Mouse (Mus musculus): ENCODE measurements around the gene Rabgap1l.

The Rabgap1l gene
- long read RNA-seq, experiment 1, partial matches to known transcripts: 1 of 9 reads
- long read RNA-seq, experiment 1, other reads (novel, unspliced or antisense): 6 of 9 reads
- long read RNA-seq, experiment 2, full-length matches to known transcripts: 2 of 6 reads
- long read RNA-seq, experiment 2, partial matches to known transcripts: 1 of 6 reads
- long read RNA-seq, experiment 2, other reads (novel, unspliced or antisense): 3 of 6 reads

DNA sequence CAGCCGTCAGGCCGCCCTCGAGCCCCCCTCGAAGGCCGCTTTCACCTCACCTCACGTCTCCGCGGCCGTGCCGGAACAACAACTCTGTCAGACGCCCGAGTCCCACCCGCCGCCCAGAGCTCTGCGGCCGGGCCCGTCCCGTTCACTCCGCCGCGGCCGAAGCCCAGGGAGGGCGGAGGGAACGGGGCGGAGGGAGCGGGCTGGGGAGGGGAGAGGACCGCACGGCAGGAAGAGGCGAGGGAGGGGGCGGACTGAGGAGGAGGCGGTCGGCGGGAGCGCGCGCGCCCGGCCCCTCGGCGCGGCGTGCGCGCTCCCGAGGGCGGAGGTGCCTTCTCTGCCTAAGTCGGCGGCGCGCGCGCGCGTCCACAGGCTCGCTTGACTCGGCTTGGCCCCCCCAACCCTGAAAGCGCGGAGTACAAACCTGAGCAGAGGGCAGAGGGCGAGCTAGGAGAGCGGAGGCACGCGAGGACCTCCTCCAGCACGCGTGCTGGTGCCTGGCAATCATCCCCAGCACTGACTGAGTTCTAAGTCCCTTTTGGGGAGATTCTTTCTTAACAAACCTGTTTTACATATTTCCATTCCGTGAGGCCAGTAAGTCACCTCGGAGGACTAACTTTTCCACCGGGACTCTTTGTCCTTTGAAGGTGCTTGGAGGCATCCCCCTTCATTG is at the start of gene Rabgap1l:
Gene Rabgap1l (minus strand): TSS at position 526 of the 670 bp plus-strand sequence.
- intact Hi-C loops (cut with DNase I): loop anchor here (10.0 kb wide), 1 partner anchor 112 kb away; the partner anchor contains the start of gene Rc3h1

DNA sequence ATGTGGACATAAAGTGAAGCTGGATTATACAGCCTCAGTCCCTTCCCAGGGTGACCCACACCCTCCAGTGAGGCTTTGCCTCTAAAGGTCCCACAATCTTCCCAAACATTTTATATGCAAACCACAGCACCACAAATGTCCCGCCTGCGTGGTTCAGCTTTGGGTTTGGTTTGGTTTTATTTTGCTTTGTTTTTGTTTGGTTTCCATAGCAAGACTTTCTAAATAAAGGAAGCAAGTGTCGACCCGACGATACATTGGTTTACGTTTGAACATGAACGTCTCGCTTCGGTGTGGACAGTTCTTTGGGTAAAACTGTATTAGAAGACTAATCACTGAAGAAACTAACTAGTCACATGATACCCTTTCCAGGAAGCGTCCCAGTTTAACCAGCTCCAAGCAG is 49.6 kb upstream of the Rabgap1l start:
- intact Hi-C loops (cut with DNase I): no loop called here

- intact Hi-C loops (cut with DNase I): no loop called here
Measured at GRCm38 (mm10) chr1:160840618-160841017, 47.6 kb upstream of the Rabgap1l start.

DNA sequence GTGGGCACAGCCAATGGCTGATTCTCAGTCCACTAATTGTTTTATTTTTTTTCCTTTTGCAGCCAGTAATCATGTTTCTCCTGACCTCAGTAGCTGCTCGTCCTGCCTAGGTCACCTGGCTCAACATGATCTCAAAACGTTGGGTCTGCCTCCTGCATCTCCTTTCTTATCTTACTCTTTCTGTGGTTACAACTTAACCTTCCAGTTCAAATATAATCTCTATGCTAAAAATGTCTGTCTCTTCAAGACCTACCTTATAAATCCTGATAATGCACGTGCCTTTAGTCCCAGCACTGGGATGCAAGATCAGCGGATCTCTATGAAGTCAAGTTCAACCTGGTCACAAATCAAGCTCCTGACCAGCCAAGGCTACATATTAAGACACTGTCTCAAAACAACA is 46.1 kb upstream of the Rabgap1l start:
- intact Hi-C loops (cut with DNase I): no loop called here

GRCm38 (mm10) chr1:160834446-160834845 is 41.4 kb upstream of the Rabgap1l start:
- intact Hi-C loops (cut with DNase I): no loop called here

GRCm38 (mm10) chr1:160832267-160833021 is 39.4 kb upstream of the Rabgap1l start:
- intact Hi-C loops (cut with DNase I): no loop called here

GRCm38 (mm10) chr1:160830608-160831498 is 37.8 kb upstream of the Rabgap1l start:
- intact Hi-C loops (cut with DNase I): no loop called here

DNA sequence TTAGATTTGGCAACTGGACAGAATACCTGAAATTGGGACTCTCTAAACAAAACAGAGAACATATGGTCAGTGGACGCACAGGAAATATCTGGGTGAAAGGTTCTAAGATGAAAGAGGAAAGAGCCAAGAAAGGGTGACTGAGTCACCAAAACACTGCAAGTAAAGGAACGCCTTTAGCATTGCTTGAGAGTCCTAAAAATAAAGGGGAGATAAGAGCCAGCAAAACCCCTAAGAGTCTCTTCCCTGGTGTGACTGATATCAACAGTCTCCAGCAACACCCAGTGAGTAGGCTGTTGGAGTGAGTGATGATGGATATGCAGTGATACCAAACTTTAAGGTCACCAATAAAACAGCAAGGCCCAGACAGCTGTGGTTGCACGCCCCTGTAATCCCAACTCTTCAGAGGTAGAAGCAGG is 32.4 kb upstream of the Rabgap1l start:
- intact Hi-C loops (cut with DNase I): no loop called here

GRCm38 (mm10) chr1:160823638-160824037 is 30.6 kb upstream of the Rabgap1l start:
- intact Hi-C loops (cut with DNase I): no loop called here

DNA sequence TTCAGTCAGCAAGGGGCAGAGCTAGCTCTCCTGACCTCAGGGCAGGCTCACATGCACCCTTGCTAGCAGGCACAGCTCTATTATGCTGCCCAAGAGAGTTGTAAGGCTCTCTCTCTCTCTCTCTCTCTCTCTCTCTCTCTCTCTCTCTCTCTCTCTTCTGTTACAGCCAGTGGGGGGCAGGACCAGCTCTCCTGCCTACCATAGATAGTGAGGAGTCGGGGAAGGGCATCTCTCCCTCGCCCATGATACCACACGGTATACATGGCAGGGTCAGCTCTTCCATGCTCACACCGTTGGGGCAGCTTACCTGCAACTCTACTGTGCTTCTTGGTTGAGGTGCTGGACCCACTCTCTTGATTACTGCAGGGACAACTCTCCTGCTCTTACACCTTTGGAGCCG is 21.2 kb upstream of the Rabgap1l start:
- intact Hi-C loops (cut with DNase I): no loop called here

GRCm38 (mm10) chr1:160812428-160812827 is 19.4 kb upstream of the Rabgap1l start:
- intact Hi-C loops (cut with DNase I): no loop called here

- intact Hi-C loops (cut with DNase I): no loop called here
Measured at GRCm38 (mm10) chr1:160811930-160812329, 18.9 kb upstream of the Rabgap1l start.

DNA sequence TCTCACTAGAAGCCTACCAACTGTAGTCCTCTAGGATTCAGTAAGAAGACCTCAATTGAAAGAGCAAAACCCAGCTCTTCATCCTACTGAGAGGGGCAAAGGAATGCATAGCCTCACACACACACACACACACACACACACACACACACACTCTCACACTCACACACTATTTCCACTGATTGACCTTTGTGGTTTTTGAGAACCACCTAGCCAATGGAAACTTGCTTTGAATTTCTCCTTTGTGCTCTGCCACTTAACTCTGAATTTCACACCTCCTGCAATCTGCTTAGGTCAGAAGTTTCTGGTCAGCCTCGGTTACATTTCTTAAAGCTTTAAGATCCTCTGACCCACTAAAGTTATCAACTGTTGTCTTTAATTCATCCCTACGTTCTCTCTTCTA is 12.3 kb upstream of the Rabgap1l start:
- intact Hi-C loops (cut with DNase I): no loop called here

DNA sequence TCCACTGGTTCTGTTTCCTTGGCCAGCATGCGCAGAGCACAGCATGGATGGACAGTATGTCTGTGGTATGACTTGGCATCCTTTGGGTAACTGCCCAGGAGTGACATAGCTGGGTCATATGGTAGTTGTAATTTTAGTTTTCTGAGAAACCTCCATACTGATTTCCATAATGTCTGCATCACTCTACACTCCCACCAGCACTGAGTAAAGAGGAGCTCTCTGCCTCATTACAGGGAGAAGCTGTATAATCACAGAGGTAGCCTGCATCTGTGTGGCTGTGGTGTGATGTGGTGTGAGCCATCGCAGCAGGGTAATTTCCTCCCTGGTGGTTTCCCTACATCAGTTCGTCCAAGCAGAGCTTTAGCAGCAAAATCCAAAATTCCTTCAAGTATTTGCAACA is 7.0 kb upstream of the Rabgap1l start:
- intact Hi-C loops (cut with DNase I): loop anchor here (5.0 to 10.0 kb wide), 2 partner anchors 105 to 1937 kb away; partner anchors contain the start of gene Rc3h1

DNA sequence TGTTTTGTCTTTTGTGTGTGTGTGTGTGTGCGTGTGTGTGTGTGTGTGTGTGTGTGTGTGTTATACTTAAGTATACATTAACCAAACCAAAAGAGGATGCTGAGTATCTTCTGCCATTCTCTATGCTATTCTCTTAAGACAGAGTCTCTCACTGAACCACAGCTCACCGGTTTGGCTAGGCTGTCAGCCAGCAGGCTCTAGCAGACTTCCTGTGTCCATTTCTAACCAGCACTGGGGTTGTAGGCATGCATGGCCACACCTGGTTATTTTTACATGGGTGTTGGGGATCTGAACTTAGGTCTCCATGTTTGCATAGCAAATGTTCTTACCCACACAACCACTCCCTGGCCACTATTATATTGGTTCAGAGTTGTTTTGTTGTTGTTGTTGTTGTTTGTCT is 2.0 kb upstream of the Rabgap1l start:
- intact Hi-C loops (cut with DNase I): loop anchor here (5.0 to 10.0 kb wide), 2 partner anchors 110 to 1942 kb away; partner anchors contain the start of gene Rc3h1

- intact Hi-C loops (cut with DNase I): loop anchor here (10.0 kb wide), 1 partner anchor 111 kb away; the partner anchor contains the start of gene Rc3h1
Measured at GRCm38 (mm10) chr1:160793791-160794757, 1.1 kb upstream of the Rabgap1l start.

DNA sequence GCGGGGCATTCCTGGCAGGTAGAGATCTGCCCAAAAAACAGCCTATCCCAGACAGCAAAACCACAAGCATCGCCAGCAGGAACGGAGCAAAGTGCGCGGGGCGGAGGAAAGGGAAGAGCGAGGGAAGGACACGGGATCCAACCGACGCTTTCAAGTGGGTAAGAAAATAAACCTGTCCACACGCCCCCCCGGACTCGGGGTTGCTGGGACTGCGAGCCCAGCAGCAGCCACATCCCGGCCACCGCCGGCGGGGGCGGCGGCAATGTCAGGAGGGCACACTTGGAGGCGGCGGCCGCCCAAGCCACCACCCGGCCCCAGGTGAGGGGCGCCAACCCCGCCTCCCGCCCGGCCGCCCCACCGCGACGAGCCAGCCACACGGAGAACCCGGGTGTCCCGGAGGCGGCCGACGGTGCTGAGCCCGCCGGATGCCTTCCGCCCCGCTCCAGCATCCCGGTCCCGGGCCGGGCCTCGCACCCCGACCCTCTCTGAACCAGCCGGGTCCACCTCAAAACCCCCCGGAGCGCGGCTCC is 790 bp downstream of the Rabgap1l start:
- intact Hi-C loops (cut with DNase I): loop anchor here (10.0 kb wide), 1 partner anchor 113 kb away; the partner anchor contains the start of gene Rc3h1

- intact Hi-C loops (cut with DNase I): loop anchor here (10.0 kb wide), 1 partner anchor 113 kb away; the partner anchor contains the start of gene Rc3h1
Measured at GRCm38 (mm10) chr1:160791381-160792155, 1.4 kb downstream of the Rabgap1l start.

All from adrenal gland (tissue).